Comparison of ENCODE assay signal across 9 mouse cellular contexts in the genomic region with DNA sequence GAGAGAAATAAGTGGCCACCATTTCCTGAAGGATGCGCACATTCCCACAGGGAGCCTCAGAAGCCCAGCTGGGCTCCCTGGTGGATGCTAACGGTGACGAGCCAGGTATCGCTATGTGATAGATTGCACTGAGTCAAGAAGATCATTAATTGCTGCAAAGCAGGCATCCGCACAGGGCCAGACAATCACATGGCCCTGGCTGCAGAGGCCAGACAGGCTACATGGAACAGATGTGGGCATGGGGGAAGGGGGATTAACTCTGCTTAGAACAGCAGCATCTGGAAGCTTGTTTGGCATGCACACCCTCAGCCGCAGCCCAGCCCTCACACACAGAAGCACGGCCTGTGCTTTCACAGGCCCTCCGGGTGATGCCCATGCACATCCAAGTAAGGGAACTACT.
DNase-seq lines count a peak whose midpoint lies in the region; ATAC-seq and TF ChIP-seq lines count a peak whose summit lies in the region.
"Had no signal": no experiment of that assay in that cellular context is flagged by ENCODE, and none has a peak within 500 bp of the region (broad histone marks: within the 10 kb centered on the region; RNA-seq: fewer than 3 reads in every experiment).

No protein-coding gene starts in this region.

- peaks cover 72% of the 10 kb centered on the region for H3K4me1 ChIP-seq in midbrain, embryonic 13.5 days (replicated peaks)
- H3K4me1 ChIP-seq in midbrain, embryonic 15.5 days = peaks cover 64% of the 10 kb centered on the region
- peaks cover 60% of the 10 kb centered on the region for H3K4me1 ChIP-seq in limb, embryonic 11.5 days (ENCODE audit: control insufficient read depth, insufficient read depth, low read length)
- H3K4me1 ChIP-seq in stomach, embryonic 16.5 days (ENCODE audit: control insufficient read depth, insufficient read depth, low read length) = peaks cover 13% of the 10 kb centered on the region; the same call in 1 of the 2 replicates

- H3K9ac ChIP-seq in midbrain, embryonic 13.5 days (replicated peaks) = 0 out of 2 replicates have a peak overlapping the region, but pooled peaks have one; percentile 11
- H3K9ac ChIP-seq in midbrain, embryonic 15.5 days = no peak overlapping the region
- no peak overlapping the region for H3K9ac ChIP-seq in limb, embryonic 11.5 days (ENCODE audit: low read length)
- H3K9ac ChIP-seq in stomach, embryonic 16.5 days (ENCODE audit: low read length) = no peak overlapping the region

- TF ChIP-seq CTCF in gastrocnemius, adult 2 months (IDR thresholded peaks at IDR 0.05) = no peak

- ATAC-seq in midbrain, embryonic 13.5 days = peak; percentile 25; the same call in 1 of the 2 replicates
- no peak for ATAC-seq in midbrain, embryonic 15.5 days (replicated peaks)
- peak; percentile 65 for ATAC-seq in limb, embryonic 11.5 days (ENCODE audit: insufficient number of reproducible peaks, low FRiP score, low TSS enrichment, low read depth)
- peak; percentile 63; the same call in 1 of the 2 replicates for ATAC-seq in stomach, embryonic 16.5 days (ENCODE audit: insufficient read depth, low FRiP score)

- peak overlapping the region; percentile 15; the same call in 1 of the 2 replicates for H3K4me3 ChIP-seq in gastrocnemius, adult 2 months
- H3K4me3 ChIP-seq in midbrain, embryonic 13.5 days (replicated peaks) = no peak overlapping the region
- no peak overlapping the region for H3K4me3 ChIP-seq in midbrain, embryonic 15.5 days
- H3K4me3 ChIP-seq in limb, embryonic 11.5 days (ENCODE audit: low read depth, low read length) = no peak overlapping the region
- H3K4me3 ChIP-seq in stomach, embryonic 16.5 days (replicated peaks; ENCODE audit: low read length) = no peak overlapping the region

- intact Hi-C loops in gastrocnemius, adult 2 months (cut with DNase I) = no loop called here

- H3K27ac ChIP-seq in gastrocnemius, adult 2 months = peak overlapping the region; percentile 93
- H3K27ac ChIP-seq in midbrain, embryonic 13.5 days = peak overlapping the region; percentile 40
- H3K27ac ChIP-seq in midbrain, embryonic 15.5 days = no peak overlapping the region
- H3K27ac ChIP-seq in limb, embryonic 11.5 days (replicated peaks; ENCODE audit: low read depth, low read length) = 0 out of 2 replicates have a peak overlapping the region, but pooled peaks have one; percentile 23
- H3K27ac ChIP-seq in stomach, embryonic 16.5 days (ENCODE audit: low read length) = no peak overlapping the region; the same call in 1 of the 2 replicates

- H3K27me3 ChIP-seq in midbrain, embryonic 13.5 days = no peaks in the 10 kb centered on the region
- H3K27me3 ChIP-seq in midbrain, embryonic 15.5 days (replicated peaks) = no peaks in the 10 kb centered on the region
- H3K27me3 ChIP-seq in limb, embryonic 11.5 days (ENCODE audit: control insufficient read depth, insufficient read depth, low read length) = no peaks in the 10 kb centered on the region
- H3K27me3 ChIP-seq in stomach, embryonic 16.5 days (ENCODE audit: control insufficient read depth, insufficient read depth, low read length) = no peaks in the 10 kb centered on the region

- H3K4me2 ChIP-seq in midbrain, embryonic 13.5 days (replicated peaks) = no peak overlapping the region
- H3K4me2 ChIP-seq in midbrain, embryonic 15.5 days = no peak overlapping the region
- H3K4me2 ChIP-seq in limb, embryonic 11.5 days (ENCODE audit: low read depth, severe bottlenecking) = no peak overlapping the region
- H3K4me2 ChIP-seq in stomach, embryonic 16.5 days (ENCODE audit: low read depth, low read length) = no peak overlapping the region

- 46% methylated on average over 8 of the region's 8 CpGs for WGBS in midbrain, embryonic 13.5 days
- 40% methylated on average over 8 of the region's 8 CpGs for WGBS in midbrain, embryonic 15.5 days
- 13% methylated on average over 8 of the region's 8 CpGs for WGBS in limb, embryonic 11.5 days
- WGBS in stomach, embryonic 16.5 days = 39% methylated on average over 8 of the region's 8 CpGs

- H3K9me3 ChIP-seq in midbrain, embryonic 13.5 days = no peaks in the 10 kb centered on the region
- no peaks in the 10 kb centered on the region for H3K9me3 ChIP-seq in midbrain, embryonic 15.5 days
- no peaks in the 10 kb centered on the region for H3K9me3 ChIP-seq in limb, embryonic 11.5 days (ENCODE audit: control insufficient read depth, low read length)
- no peaks in the 10 kb centered on the region for H3K9me3 ChIP-seq in stomach, embryonic 16.5 days (replicated peaks; ENCODE audit: control insufficient read depth, low read length)

- DNase-seq in gastrocnemius, adult 2 months = no peak
- no peak for DNase-seq in gastrocnemius, adult 8-10 months (ENCODE audit: low spot score in 2 of 2)
- peak; percentile 79 for DNase-seq in limb, embryonic 11.5 days (ENCODE audit: low spot score)
- DNase-seq in layer of hippocampus, adult 11-12 months (ENCODE audit: low spot score) = no peak
- DNase-seq in gastrocnemius, postnatal 10 days = no peak
- DNase-seq: adrenal gland, adult 2 months had no signal

- no peaks in the 10 kb centered on the region for H3K36me3 ChIP-seq in midbrain, embryonic 13.5 days
- H3K36me3 ChIP-seq in midbrain, embryonic 15.5 days (replicated peaks) = no peaks in the 10 kb centered on the region
- H3K36me3 ChIP-seq in limb, embryonic 11.5 days (ENCODE audit: control insufficient read depth, insufficient read depth, low read length) = no peaks in the 10 kb centered on the region
- H3K36me3 ChIP-seq in stomach, embryonic 16.5 days (ENCODE audit: control insufficient read depth, insufficient read depth, low read length) = no peaks in the 10 kb centered on the region

Comparison
In these comparisons a context has a peak if more than half of its experiments do, and no peak if none do; other contexts are left out.
1. H3K27ac ChIP-seq: peak in gastrocnemius, adult 2 months (single experiment), midbrain, embryonic 13.5 days (single experiment) and limb, embryonic 11.5 days (single experiment); none in midbrain, embryonic 15.5 days (single experiment) and stomach, embryonic 16.5 days (single experiment).